Mouse (Mus musculus): ENCODE measurements around the gene Bmp2.

DNA sequence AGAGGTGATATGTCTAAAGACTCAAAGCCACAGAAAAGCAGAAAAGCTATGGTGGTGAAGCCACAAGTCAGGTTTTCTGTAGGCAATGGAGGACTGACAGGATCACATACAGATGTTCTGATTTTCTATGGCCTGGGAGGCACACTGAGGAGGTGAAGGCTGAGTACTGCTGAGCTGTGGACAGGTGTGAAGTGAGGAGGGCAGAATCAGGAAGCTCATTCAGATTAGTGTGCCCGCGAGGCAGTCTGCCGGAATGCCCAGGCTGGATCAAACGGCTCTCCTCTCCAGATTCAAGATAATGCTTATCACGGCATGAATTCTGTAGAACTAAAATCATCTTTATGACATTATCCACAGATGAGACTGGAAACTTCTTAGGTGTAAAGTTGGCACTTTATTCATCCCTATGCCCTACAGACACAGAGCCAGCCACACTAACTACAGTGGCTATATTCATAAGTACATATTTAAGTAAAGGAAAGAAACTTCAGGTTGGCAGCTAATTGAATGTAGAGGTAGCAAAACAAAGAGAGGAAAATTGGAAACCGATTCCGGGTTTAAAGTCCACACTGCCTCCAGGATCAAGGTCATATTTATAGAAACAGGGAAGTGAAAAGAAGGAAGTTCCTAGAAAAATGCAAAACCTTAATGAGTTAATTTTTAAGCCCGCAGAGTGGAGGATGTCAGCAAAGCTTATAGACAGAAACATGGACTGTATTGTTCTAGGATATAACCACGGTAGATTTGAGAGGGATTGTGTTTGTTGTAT lies 40.8 kb upstream of the Bmp2 start:
- TF ChIP-seq CTCF (IDR thresholded peaks at IDR 0.05; ENCODE audit: borderline replicate concordance, extremely low read depth, insufficient read depth, insufficient read length) (no peak), POLR2A (IDR thresholded peaks at IDR 0.05; ENCODE audit: borderline replicate concordance, extremely low read depth, insufficient read depth, insufficient read length, poor library complexity, severe bottlenecking) (no peak)

All from brain, embryonic 14.5 days (tissue).